Mouse (Mus musculus): ENCODE measurements around the gene Tdgf1. TPM values are rescaled to one million over a fixed set of nuclear protein-coding genes. Genes with fewer than 3 reads are reported as not detected.
A peak's percentile ranks its signal among the peaks of the same experiment; 100 is the strongest.

Gene Tdgf1
- polyA plus RNA-seq, 1 experiment from 2014 or later: not detected

DNA sequence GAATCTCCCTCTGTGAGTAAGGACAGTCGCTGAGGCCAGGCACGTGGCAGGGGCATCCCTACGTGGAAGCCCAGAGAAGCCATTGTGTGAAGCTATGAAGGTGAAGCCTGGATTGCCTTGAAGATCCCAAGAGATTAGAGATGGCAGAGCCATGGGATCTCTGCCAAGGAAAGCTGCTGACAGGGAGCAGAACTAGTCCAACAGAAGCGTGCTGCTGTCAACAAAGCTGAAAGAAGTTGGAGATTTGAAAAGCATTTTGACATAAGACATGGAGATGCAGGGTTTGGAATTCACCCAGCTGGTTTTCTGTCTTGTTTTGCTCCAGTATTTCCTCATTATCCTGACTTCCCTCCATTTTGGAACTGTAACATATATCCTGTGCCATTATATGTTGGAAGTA lies 43.7 kb downstream of the Tdgf1 start:
- no peaks in the 10 kb centered on the region for H3K4me1 ChIP-seq (replicated peaks)
- WGBS: 78% methylated on average over 4 of the region's 4 CpGs
- H3K9me3 ChIP-seq: no peaks in the 10 kb centered on the region
- H3K27ac ChIP-seq: no peak overlapping the region
- no peaks in the 10 kb centered on the region for H3K36me3 ChIP-seq
- H3K4me3 ChIP-seq (replicated peaks): no peak overlapping the region
- no peaks in the 10 kb centered on the region for H3K27me3 ChIP-seq (replicated peaks)
- H3K9ac ChIP-seq: no peak overlapping the region
- no peak overlapping the region for H3K4me2 ChIP-seq (replicated peaks)
- ATAC-seq: no peak

DNA sequence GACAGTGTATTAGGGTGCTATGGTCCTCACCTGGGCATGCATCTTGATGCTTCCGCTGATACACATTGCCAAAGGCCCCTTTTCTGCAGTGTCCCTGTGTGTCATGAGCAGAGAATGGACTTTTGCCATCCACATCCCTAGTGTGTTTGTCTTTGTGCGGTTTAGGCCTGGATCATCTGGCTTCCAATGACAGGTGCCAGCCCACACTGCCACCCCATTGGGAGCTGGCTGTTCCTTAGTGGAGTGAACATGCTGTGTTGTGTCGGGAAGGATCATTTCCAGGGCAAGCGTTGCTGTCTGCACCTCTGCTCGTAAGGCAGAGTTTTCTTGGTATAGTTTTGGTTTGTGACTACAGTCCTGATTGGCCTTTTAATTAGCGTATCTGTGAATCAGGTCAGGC lies 44.8 kb downstream of the Tdgf1 start:
- Histone ChIP-seq H3K9ac (no peak overlapping the region), H3K4me1 (replicated peaks) (0 out of 2 replicates have a peak, but pooled peaks cover 5% of the 10 kb centered on the region), H3K4me2 (replicated peaks) (no peak overlapping the region), H3K9me3 (no peaks in the 10 kb centered on the region), H3K4me3 (replicated peaks) (no peak overlapping the region), H3K27me3 (replicated peaks) (no peaks in the 10 kb centered on the region), H3K36me3 (no peaks in the 10 kb centered on the region), H3K27ac (no peak overlapping the region)
- ATAC-seq: no peak
- 90% methylated on average over 6 of the region's 6 CpGs for WGBS

DNA sequence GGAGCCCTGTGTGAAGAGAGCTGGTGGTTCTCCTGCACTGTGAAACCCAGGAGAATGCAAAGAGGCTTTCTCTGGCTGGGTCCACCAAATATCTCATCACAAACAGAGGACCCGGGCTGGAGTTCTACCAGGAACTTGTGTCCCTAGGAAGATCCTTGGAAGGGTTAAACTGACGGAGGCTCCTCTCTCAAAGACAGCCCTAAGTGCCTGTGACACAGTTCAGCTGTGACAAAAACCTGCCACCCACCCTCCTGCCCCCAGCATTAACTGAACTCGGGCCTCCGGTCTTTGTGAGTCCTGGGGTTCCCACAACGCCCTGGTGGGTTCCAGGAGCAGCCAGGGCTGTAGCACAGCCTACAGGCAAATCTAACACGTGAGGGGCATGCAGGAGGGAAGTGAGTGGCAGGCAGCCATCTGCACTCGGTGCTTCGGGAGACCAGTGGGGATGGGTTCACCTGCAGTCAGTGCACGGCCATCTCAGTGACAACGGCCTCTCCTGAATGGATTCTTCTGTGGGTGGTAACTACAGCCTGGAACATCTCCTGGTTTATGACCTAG lies 46.4 kb downstream of the Tdgf1 start:
- Histone ChIP-seq H3K4me3 (replicated peaks) (no peak overlapping the region), H3K9ac (no peak overlapping the region), H3K4me2 (replicated peaks) (no peak overlapping the region), H3K27me3 (replicated peaks) (no peaks in the 10 kb centered on the region), H3K4me1 (replicated peaks) (0 out of 2 replicates have a peak, but pooled peaks cover 6% of the 10 kb centered on the region), H3K36me3 (no peaks in the 10 kb centered on the region), H3K9me3 (no peaks in the 10 kb centered on the region), H3K27ac (no peak overlapping the region)
- ATAC-seq: no peak
- WGBS: 44% methylated on average over 10 of the region's 10 CpGs

DNA sequence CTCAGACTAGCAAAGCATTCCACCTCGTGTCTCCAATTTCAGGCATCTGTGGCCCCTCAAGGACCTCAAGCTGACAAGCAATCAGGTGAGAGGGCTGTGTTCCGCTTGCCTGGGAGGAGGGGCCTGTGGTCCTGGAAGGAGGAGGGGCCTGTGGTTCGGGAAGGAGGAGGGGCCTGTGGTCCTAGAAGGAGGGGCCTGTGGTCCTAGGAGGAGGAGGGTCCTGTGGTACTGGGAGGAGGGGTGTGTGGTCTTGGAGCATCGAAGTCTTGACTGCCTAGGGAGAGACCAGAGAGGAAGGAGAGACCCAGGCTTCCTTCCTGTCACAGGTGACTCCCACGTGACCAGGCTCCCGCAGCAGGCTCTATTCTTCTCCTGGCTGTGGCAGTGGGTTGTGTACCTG lies 49.4 kb downstream of the Tdgf1 start:
- peak; percentile 21; the same call in 1 of the 2 replicates for ATAC-seq
- Histone ChIP-seq H3K4me2 (replicated peaks) (no peak overlapping the region), H3K9me3 (no peaks in the 10 kb centered on the region), H3K9ac (no peak overlapping the region), H3K27me3 (replicated peaks) (no peaks in the 10 kb centered on the region), H3K27ac (no peak overlapping the region), H3K4me1 (replicated peaks) (0 out of 2 replicates have a peak, but pooled peaks cover 6% of the 10 kb centered on the region), H3K36me3 (no peaks in the 10 kb centered on the region), H3K4me3 (replicated peaks) (no peak overlapping the region)
- WGBS: 20% methylated on average over 6 of the region's 6 CpGs

DNA sequence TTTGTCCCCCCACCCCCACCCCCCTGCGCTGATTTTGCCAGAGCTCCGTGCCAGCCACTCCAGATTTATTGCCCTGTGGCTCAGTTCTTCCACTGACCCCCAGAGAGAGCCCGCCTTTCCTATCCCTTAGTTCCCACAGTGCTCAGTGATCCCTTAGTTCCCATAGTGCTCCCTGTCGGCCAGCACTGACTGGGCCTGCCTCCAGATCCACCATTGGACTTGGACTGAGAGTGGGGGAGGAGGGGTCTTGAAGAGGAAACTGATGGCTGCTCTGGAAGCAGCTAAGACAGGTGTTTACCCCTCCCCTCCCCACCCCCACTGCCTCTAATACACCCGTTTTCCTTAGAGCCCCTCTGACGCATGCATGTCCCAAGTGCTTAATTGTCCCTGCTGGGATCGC lies 50.0 kb downstream of the Tdgf1 start:
- no peaks in the 10 kb centered on the region for H3K36me3 ChIP-seq
- H3K4me1 ChIP-seq (replicated peaks): peaks cover 10% of the 10 kb centered on the region; the same call in 1 of the 2 replicates
- H3K27me3 ChIP-seq (replicated peaks): no peaks in the 10 kb centered on the region
- H3K9ac ChIP-seq: no peak overlapping the region
- 32% methylated on average over 7 of the region's 7 CpGs for WGBS
- no peak overlapping the region for H3K4me2 ChIP-seq (replicated peaks)
- H3K4me3 ChIP-seq (replicated peaks): no peak overlapping the region
- ATAC-seq: no peak
- no peak overlapping the region for H3K27ac ChIP-seq
- H3K9me3 ChIP-seq: no peaks in the 10 kb centered on the region

DNA sequence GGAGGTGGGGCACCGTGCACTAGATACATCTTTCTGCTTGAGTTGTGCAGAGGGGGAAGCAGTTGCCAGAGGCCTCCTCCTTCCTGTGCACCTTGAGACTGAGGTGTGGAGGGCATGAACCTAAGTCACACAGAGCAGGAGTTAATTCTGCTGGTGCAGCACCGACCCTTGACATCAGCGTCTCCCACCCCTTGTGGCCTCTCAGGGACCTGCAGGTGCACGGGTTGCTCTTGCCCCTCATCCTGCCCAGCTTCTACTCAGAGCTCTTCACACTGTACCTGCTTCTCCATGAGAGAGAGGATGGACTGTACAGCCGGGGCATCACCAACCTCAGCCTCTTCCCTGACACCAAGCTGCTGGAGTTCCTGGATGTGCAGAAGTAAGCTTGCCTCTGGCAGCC lies 50.5 kb downstream of the Tdgf1 start:
- H3K4me1 ChIP-seq (replicated peaks): peaks cover 10% of the 10 kb centered on the region; the same call in 1 of the 2 replicates
- H3K4me3 ChIP-seq (replicated peaks): no peak overlapping the region
- no peak overlapping the region for H3K9ac ChIP-seq
- H3K27ac ChIP-seq: no peak overlapping the region
- no peaks in the 10 kb centered on the region for H3K36me3 ChIP-seq
- no peak for ATAC-seq
- WGBS: 61% methylated on average over 5 of the region's 5 CpGs
- no peak overlapping the region for H3K4me2 ChIP-seq (replicated peaks)
- no peaks in the 10 kb centered on the region for H3K27me3 ChIP-seq (replicated peaks)
- H3K9me3 ChIP-seq: no peaks in the 10 kb centered on the region

DNA sequence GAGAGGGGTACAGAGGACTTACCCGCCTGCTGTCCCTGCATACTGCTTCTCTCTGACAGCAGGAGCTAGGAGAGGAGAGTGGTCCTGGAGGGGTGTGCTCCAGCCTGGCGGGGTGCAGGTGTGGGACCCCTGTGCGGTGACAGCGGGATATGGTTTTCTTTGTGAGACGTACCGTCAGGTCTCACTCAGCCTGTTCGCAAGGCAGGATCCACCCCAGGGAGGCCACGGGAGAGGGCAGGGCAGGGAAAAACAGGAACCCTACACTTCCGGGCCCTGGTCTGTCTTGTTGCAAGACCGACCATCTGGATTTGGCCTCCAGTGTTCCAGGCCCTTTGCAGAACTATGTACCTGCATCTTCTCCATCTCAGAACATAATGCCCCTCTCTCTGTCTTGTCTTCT lies 52.5 kb downstream of the Tdgf1 start:
- Histone ChIP-seq H3K27ac (no peak overlapping the region), H3K27me3 (replicated peaks) (no peaks in the 10 kb centered on the region), H3K4me3 (replicated peaks) (no peak overlapping the region), H3K36me3 (no peaks in the 10 kb centered on the region), H3K4me1 (replicated peaks) (peaks cover 18% of the 10 kb centered on the region; the same call in 1 of the 2 replicates), H3K9ac (no peak overlapping the region), H3K9me3 (no peaks in the 10 kb centered on the region), H3K4me2 (replicated peaks) (no peak overlapping the region)
- no peak for ATAC-seq
- WGBS: 63% methylated on average over 10 of the region's 10 CpGs

DNA sequence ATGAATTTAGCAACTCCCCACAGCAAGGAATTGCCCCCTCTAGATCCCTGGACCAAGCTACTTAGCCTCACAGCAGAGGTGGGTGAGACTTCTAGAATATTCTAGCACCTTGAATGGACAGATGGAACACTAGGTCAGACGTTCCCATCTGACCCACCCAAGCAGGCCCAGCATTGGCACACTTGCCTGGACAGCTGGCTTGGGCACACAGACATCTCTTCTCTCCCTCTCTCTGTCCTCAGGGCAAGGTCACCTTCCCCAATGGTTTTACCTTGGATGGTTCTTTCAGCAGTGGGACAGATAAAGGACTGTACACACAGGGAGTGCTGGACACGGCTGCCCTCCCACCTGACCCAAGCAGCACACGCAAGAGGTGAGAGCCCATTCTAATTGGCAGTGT lies 53.4 kb downstream of the Tdgf1 start:
- Histone ChIP-seq H3K9me3 (no peaks in the 10 kb centered on the region), H3K27me3 (replicated peaks) (no peaks in the 10 kb centered on the region), H3K9ac (no peak overlapping the region), H3K27ac (no peak overlapping the region), H3K36me3 (no peaks in the 10 kb centered on the region), H3K4me3 (replicated peaks) (no peak overlapping the region), H3K4me2 (replicated peaks) (no peak overlapping the region), H3K4me1 (replicated peaks) (peaks cover 24% of the 10 kb centered on the region; the same call in 1 of the 2 replicates)
- ATAC-seq: no peak
- 90% methylated on average over 3 of the region's 3 CpGs for WGBS

DNA sequence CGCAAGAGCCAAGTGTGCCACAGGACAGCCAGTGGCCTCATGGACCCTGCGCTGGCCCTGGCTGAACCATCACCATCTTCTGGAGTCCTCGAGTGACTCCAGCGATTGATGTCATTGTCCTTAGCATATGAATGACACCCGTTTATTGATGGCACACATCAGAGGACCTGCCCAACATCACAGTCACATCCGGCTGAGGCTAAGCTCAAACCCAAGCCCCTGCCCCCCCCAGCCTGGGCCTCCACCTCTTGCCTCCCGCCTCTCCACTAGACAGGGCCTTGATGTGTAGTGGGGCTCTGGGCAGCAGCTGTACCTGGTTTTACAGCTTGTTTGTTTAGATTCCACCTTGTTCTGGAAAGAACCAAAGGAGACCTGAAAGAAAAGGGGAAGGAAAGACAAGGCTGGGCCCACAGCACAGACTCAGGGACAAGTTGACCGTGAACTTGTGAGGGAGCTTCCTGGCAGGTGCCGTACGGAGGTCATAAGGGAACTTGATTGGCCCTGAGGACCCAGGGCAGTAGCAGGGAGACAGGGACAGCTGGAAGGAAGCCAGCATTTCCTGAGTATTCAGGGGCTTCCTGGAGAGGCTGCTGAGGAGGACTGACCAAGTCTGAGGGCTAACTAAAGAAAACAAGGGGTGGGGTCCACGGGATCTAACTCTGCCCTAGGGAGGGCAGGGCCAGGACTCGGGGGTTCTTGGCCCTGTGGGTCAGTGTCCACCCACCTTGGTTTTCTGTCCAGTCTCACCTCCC lies 54.7 kb downstream of the Tdgf1 start:
- Histone ChIP-seq H3K36me3 (no peaks in the 10 kb centered on the region), H3K4me3 (replicated peaks) (no peak overlapping the region), H3K4me1 (replicated peaks) (peaks cover 19% of the 10 kb centered on the region; the same call in 1 of the 2 replicates), H3K9ac (no peak overlapping the region), H3K27ac (no peak overlapping the region), H3K9me3 (no peaks in the 10 kb centered on the region), H3K27me3 (replicated peaks) (no peaks in the 10 kb centered on the region), H3K4me2 (replicated peaks) (no peak overlapping the region)
- WGBS: 62% methylated on average over 12 of the region's 12 CpGs
- ATAC-seq: no peak

DNA sequence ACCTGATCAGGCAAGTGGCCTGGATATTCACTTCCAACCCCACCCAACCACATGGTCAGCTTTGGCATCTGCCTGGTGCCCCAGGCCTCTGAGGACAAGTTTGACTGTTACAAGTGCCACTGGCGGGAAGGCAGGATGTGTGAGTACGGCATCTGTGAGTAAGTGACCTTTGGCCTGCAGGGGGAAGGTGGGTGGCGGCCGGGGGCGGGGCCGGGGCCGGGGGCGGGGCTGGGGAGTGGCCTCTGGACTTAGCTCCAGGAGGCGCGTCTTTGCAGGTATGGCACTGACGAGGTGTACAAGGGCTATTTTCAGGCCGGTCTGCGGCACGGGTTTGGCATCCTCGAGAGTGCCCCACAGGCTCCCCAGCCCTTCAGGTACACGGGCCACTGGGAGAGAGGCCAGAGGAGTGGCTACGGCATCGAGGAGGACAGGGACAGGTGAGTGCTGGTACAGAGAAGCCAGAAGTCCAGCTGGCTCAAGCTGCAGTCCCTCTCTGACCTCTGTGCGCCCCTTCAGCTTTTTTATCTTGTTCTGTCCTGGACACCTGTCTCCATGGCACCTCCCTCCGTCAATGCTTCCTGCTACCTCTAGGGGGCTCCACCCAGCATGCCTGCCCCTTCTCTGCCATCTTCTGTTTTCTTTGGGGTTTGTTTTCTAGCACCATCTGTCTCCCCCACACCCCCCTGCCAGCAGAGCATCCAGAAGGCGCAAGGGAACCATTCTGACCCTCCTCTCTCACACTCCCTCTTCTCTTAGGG lies 55.8 kb downstream of the Tdgf1 start:
- Histone ChIP-seq H3K4me2 (replicated peaks) (peak overlapping the region; percentile 46), H3K36me3 (no peaks in the 10 kb centered on the region), H3K9ac (no peak overlapping the region), H3K4me3 (replicated peaks) (no peak overlapping the region), H3K27me3 (replicated peaks) (no peaks in the 10 kb centered on the region), H3K4me1 (replicated peaks) (peaks cover 18% of the 10 kb centered on the region; the same call in 1 of the 2 replicates), H3K9me3 (no peaks in the 10 kb centered on the region), H3K27ac (no peak overlapping the region; the same call in 1 of the 2 replicates)
- peak; percentile 88 for ATAC-seq
- 10% methylated on average over 21 of the region's 21 CpGs for WGBS
